In the genomic region with DNA sequence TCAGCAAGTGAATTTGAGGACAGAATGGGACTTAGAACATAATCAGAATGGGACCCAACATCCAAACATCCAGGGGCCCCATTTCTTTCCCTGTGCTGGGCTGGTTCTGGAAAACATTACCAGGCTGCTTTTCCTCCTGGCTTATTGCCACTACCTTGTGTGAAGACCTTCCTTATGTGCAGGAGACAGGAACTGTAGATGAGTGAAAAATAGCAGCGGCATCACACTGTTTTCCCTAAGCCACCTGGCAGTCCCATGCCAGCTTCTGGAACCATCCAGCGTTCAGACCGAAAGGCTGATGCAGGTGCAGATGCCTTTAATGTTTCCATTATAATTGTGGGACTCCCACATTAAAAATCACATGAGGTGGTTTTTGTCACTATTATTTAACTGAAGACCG, we compare ENCODE assay signal across 13 mouse cellular contexts.
DNase-seq lines count a peak whose midpoint lies in the region; ATAC-seq and TF ChIP-seq lines count a peak whose summit lies in the region.
"Had no signal": no experiment of that assay in that cellular context is flagged by ENCODE, and none has a peak within 500 bp of the region (broad histone marks: within the 10 kb centered on the region; RNA-seq: fewer than 3 reads in every experiment).

No protein-coding gene starts in this region.

- H3K27me3 ChIP-seq in intestine, embryonic 14.5 days (replicated peaks; ENCODE audit: control insufficient read depth, insufficient read depth, low read length), result no peaks in the 10 kb centered on the region
- no peaks in the 10 kb centered on the region for H3K27me3 ChIP-seq in intestine, postnatal 0 days (replicated peaks; ENCODE audit: control insufficient read depth, insufficient read depth, low read length)
- H3K27me3 ChIP-seq in embryonic facial prominence, embryonic 13.5 days, result no peaks in the 10 kb centered on the region
- no peaks in the 10 kb centered on the region for H3K27me3 ChIP-seq in limb, embryonic 14.5 days (ENCODE audit: control insufficient read depth, insufficient read depth, low read length)
- H3K27me3 ChIP-seq in liver, embryonic 12.5 days (replicated peaks), result no peaks in the 10 kb centered on the region
- H3K27me3 ChIP-seq: liver, embryonic 15.5 days; megakaryocyte, embryonic 14.5 days; stomach, embryonic 15.5 days had no signal

- H3K9ac ChIP-seq in intestine, embryonic 14.5 days (ENCODE audit: low read length), result no peak overlapping the region
- no peak overlapping the region for H3K9ac ChIP-seq in intestine, postnatal 0 days (ENCODE audit: low read depth, low read length)
- no peak overlapping the region for H3K9ac ChIP-seq in embryonic facial prominence, embryonic 13.5 days
- no peak overlapping the region for H3K9ac ChIP-seq in limb, embryonic 14.5 days (ENCODE audit: low read depth, low read length, severe bottlenecking)
- H3K9ac ChIP-seq in liver, embryonic 12.5 days, result no peak overlapping the region
- H3K9ac ChIP-seq: liver, embryonic 15.5 days; stomach, embryonic 15.5 days had no signal

- H3K27ac ChIP-seq in intestine, embryonic 14.5 days (ENCODE audit: low read depth), result peak overlapping the region; percentile 66; the same call in 1 of the 2 replicates
- no peak overlapping the region for H3K27ac ChIP-seq in intestine, postnatal 0 days (ENCODE audit: low read depth, low read length)
- H3K27ac ChIP-seq in embryonic facial prominence, embryonic 13.5 days, result peak overlapping the region; percentile 83
- peak overlapping the region; percentile 48; the same call in 1 of the 2 replicates for H3K27ac ChIP-seq in limb, embryonic 14.5 days (replicated peaks; ENCODE audit: low read depth, low read length)
- no peak overlapping the region for H3K27ac ChIP-seq in liver, embryonic 12.5 days
- H3K27ac ChIP-seq: liver, embryonic 15.5 days had no signal

- TF ChIP-seq POLR2A in limb, embryonic 14.5 days (IDR thresholded peaks at IDR 0.05; ENCODE audit: borderline replicate concordance, extremely low read depth, insufficient read depth, insufficient read length), result no peak

- DNase-seq in cerebellum, postnatal 4 days (ENCODE audit: low spot score in 2 of 2), result no peak
- no peak for DNase-seq in intestine, embryonic 14.5 days (ENCODE audit: low spot score)
- no peak for DNase-seq in limb, embryonic 14.5 days (ENCODE audit: low spot score)
- no peak for DNase-seq in B cell, adult 2 months
- DNase-seq: kidney, adult 2 months; right cerebral cortex, postnatal 4 days had no signal

- peak; percentile 32 for ATAC-seq in cerebellum, adult (ENCODE audit: insufficient number of reproducible peaks, low FRiP score, low TSS enrichment)
- no peak for ATAC-seq in intestine, embryonic 14.5 days (replicated peaks; ENCODE audit: low FRiP score, low TSS enrichment, low read depth)
- ATAC-seq in intestine, postnatal 0 days, result no peak
- no peak for ATAC-seq in embryonic facial prominence, embryonic 13.5 days (ENCODE audit: insufficient number of reproducible peaks, insufficient read depth, low FRiP score, low TSS enrichment, low read depth)
- ATAC-seq in limb, embryonic 14.5 days (ENCODE audit: low FRiP score, low read depth), result no peak
- ATAC-seq in liver, embryonic 12.5 days, result no peak

- WGBS in intestine, embryonic 14.5 days, result 49% methylated on average over 4 of the region's 4 CpGs
- WGBS in intestine, postnatal 0 days, result 62% methylated on average over 4 of the region's 4 CpGs
- WGBS in embryonic facial prominence, embryonic 13.5 days, result 78% methylated on average over 4 of the region's 4 CpGs
- whole genome bisulfite sequencing in limb, embryonic 14.5 days, result 46% methylated on average over 4 of the region's 4 CpGs
- 75% methylated on average over 4 of the region's 4 CpGs for WGBS in liver, embryonic 12.5 days (ENCODE audit: insufficient replicate concordance)

- no peak overlapping the region for H3K4me2 ChIP-seq in intestine, embryonic 14.5 days (ENCODE audit: low read length)
- no peak overlapping the region for H3K4me2 ChIP-seq in intestine, postnatal 0 days (replicated peaks; ENCODE audit: low read depth)
- H3K4me2 ChIP-seq in embryonic facial prominence, embryonic 13.5 days, result peak overlapping the region; percentile 32
- no peak overlapping the region for H3K4me2 ChIP-seq in limb, embryonic 14.5 days (replicated peaks; ENCODE audit: low read depth, low read length, severe bottlenecking)
- H3K4me2 ChIP-seq in liver, embryonic 12.5 days, result no peak overlapping the region
- H3K4me2 ChIP-seq: liver, embryonic 15.5 days; stomach, embryonic 15.5 days had no signal

- no peaks in the 10 kb centered on the region for H3K36me3 ChIP-seq in intestine, embryonic 14.5 days (ENCODE audit: control insufficient read depth, insufficient read depth, low read length)
- H3K36me3 ChIP-seq in intestine, postnatal 0 days (ENCODE audit: control insufficient read depth, insufficient read depth), result no peaks in the 10 kb centered on the region
- no peaks in the 10 kb centered on the region for H3K36me3 ChIP-seq in embryonic facial prominence, embryonic 13.5 days
- H3K36me3 ChIP-seq in limb, embryonic 14.5 days (ENCODE audit: control insufficient read depth, insufficient read depth, low read length), result no peaks in the 10 kb centered on the region
- no peaks in the 10 kb centered on the region for H3K36me3 ChIP-seq in liver, embryonic 12.5 days
- H3K36me3 ChIP-seq: liver, embryonic 15.5 days; stomach, embryonic 15.5 days had no signal

- no peaks in the 10 kb centered on the region for H3K9me3 ChIP-seq in intestine, embryonic 14.5 days (ENCODE audit: control insufficient read depth, low read length)
- no peaks in the 10 kb centered on the region for H3K9me3 ChIP-seq in intestine, postnatal 0 days (ENCODE audit: control insufficient read depth)
- no peaks in the 10 kb centered on the region for H3K9me3 ChIP-seq in embryonic facial prominence, embryonic 13.5 days
- no peaks in the 10 kb centered on the region for H3K9me3 ChIP-seq in limb, embryonic 14.5 days (ENCODE audit: control insufficient read depth, low read length)
- H3K9me3 ChIP-seq in liver, embryonic 12.5 days (replicated peaks), result no peaks in the 10 kb centered on the region
- H3K9me3 ChIP-seq: liver, embryonic 15.5 days; stomach, embryonic 15.5 days had no signal

- peaks cover 47% of the 10 kb centered on the region for H3K4me1 ChIP-seq in intestine, embryonic 14.5 days (replicated peaks; ENCODE audit: control insufficient read depth, insufficient read depth, low read length)
- peaks cover 8% of the 10 kb centered on the region; the same call in 1 of the 2 replicates for H3K4me1 ChIP-seq in intestine, postnatal 0 days (replicated peaks; ENCODE audit: control insufficient read depth, insufficient read depth, low read length)
- H3K4me1 ChIP-seq in embryonic facial prominence, embryonic 13.5 days, result peaks cover 78% of the 10 kb centered on the region
- peaks cover 61% of the 10 kb centered on the region for H3K4me1 ChIP-seq in limb, embryonic 14.5 days (ENCODE audit: control insufficient read depth, insufficient read depth, low read length)
- peaks cover 8% of the 10 kb centered on the region; the same call in 1 of the 2 replicates for H3K4me1 ChIP-seq in liver, embryonic 12.5 days
- H3K4me1 ChIP-seq: liver, embryonic 15.5 days; megakaryocyte, embryonic 14.5 days had no signal

- H3K4me3 ChIP-seq in intestine, embryonic 14.5 days (ENCODE audit: low read depth, low read length), result no peak overlapping the region
- H3K4me3 ChIP-seq in intestine, postnatal 0 days (ENCODE audit: low read depth, low read length), result no peak overlapping the region
- H3K4me3 ChIP-seq in embryonic facial prominence, embryonic 13.5 days, result no peak overlapping the region
- no peak overlapping the region for H3K4me3 ChIP-seq in limb, embryonic 14.5 days (replicated peaks; ENCODE audit: low read length)
- no peak overlapping the region for H3K4me3 ChIP-seq in liver, embryonic 12.5 days
- H3K4me3 ChIP-seq: liver, embryonic 15.5 days; megakaryocyte, embryonic 14.5 days; stomach, embryonic 15.5 days had no signal

- TF ChIP-seq CTCF in intestine, postnatal 0 days (IDR thresholded peaks at IDR 0.05; ENCODE audit: low read depth), result no peak

Comparison
In these comparisons a context has a peak if more than half of its experiments do, and no peak if none do; other contexts are left out.
1. H3K27ac ChIP-seq: peak in intestine, embryonic 14.5 days (single experiment), embryonic facial prominence, embryonic 13.5 days (single experiment) and limb, embryonic 14.5 days (single experiment); none in intestine, postnatal 0 days (single experiment) and liver, embryonic 12.5 days (single experiment).